Mouse (Mus musculus): ENCODE results near the gene Tbata.

The Tbata gene

DNA sequence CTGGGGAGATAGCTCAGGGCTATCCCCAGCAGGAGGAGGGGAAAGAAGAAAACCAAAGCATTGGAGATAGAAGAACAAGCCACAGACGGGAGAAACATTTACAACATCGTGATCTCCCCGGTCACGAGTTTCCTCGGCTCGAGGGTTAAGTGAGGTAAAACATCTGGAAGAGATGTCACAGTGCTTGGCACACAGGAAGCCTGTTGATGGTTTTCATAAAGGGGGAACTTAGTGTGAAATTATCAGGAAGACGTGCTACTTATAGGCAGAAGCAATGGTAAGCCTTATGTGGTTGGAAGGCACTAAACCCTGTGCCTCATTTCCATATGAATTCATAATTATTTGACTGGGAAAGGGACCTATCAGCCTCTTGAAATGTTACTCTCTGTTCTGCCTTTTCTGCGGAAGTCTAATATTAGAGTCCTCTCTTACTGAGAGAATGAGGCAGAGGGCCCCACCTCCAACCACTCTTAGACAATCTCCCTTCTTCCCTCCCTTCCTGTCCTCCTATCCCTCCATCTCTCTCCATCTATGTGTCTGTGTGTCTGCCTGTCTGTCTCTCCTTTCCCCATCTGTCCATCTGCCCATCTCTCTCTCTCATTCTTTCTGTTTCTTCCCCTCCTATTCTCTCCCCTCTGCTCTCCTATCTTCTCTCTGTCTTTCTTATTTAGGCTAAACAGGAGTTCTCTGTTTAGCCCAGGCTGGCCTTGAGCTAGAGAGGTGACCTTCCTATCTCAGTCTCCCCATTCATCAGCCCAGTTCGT is 4.2 kb upstream of the Tbata start:
- no peak for DNase-seq

DNA sequence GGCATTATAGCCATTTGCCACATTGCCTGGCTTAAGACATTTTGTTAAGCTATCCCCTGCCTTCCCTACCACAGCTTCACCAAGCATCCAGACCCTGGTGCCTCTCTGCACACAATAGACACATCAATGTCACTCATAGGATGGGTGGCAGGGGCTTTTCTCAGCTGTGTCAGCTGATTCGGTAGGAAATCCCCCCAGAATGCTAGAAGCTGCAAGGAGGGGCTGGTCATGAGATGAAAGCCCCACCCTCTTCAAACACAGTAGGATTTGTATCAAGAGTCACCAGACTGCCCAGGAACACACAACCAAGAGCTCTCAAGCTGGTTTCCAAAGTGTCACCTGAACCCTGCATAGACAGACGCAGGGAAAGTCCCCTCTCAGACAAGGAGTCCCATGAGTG is 3.4 kb upstream of the Tbata start:
- DNase-seq = no peak

DNA sequence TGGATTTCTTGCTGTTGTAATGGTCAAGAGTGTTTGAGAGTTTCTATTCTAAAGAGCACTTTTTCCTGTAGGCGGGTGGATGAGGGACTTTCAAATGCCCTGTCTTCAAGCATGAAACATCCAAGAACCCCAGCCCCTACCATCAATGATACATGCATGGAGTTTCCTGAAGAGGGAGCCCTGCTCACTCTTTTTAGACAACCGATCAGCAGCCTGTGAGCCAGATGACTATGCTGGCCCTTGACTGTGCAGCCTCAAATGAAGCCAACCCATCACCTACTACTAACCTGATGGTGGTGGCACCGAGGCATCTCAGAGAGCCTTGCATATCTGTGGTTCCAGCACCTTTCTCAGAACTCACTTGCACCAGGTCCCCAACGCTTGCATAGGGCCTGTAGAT is 742 bp downstream of the Tbata start:
- DNase-seq = no peak

DNA sequence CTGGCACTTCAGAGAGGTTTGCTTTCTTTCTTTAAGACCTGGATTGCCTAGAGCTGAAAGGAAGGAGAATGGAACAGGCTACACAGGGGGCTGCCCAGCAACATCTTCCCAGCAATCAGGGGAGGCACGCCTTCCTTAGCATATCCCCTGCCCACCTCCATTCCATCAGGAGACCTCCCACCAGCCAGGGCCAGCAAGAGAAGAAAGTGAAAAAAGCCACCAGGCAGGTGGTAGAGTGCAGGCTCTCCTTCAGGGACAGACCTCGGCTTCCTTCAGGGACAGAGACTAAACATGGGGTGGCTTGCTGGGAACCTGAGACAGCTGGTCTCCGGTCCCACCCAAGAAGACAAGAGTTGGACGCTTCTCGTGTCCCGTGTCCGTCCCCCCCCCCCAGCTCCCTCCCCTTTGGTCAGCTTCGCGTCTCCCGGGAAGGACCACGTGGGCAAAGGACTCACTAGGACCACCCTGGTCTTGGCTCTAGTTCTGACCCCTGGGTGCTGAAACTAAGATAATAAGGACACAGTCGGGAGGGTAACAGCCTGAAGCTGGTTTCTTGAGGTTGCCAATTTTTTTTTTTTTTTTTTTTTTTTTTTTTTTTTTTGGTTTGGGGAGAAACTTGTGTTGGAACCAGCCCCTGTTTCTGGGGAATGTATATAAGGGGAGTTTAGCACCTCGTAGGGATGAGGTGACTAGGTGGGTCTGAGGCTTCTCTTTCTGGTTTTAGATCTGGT is 3.1 kb downstream of the Tbata start:
- no peak for DNase-seq

DNA sequence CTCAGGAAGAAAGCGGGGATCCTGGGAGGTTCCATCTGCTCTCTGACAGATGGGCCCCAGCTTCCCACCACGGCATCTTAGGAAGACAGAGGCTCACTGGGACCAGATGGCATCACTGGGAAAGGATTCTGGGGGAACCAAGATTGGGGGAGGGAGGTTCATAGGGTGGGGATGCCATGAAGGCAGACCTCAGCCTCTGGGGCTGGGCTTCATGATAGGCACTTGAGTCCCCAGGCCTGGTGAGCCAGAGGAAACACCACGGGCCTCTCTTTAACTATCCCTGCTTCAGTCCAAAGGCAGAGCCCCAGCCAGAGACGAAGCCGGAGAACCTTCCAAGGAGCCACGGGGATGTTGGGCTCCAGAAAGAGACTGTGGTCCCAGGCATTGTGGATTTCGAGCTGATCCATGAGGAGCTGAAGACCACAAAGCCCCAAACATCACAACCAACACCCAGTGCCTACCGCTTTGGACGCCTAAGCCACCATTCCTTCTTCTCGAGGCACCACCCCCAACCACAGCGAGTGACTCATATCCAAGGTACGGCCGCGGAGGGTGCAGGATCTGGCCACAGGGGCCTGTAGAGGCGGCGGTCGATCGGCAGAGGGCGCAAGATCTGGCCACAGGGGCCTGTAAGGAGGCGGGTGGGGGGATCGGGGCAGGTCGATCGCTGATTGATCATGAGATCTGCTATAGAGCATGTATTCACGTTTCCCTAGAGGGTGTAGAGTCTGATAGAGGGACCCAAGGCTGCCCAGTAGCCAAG is 3.9 kb downstream of the Tbata start:
- DNase-seq = no peak

DNA sequence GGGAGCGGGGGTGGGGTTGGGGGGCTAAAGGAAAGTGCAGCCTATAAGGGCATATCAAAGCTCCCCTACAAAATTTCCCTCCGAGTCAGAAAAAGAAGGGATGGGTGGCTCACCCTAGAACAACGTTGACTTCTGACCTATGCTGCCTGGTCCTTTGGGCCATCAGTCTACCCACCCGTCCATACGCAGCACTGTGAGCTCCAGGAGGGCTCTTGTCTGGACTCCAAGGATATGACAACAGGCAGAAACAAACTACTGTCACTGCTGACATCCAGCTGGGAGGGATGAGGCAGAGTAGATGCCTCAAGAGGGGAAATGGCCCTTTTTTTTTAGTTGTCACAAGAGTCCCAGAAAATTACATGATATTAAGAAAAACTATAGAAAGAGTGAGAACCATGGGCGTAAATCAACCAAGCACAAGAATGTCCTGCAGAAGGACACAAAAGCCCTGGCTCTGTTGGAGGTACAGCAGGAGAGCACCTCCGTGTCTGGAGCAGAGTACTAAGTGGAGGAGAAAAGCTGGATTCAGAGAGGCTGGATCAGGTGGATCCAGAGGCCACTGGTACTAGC is 4.6 kb downstream of the Tbata start:
- DNase-seq = no peak

DNA sequence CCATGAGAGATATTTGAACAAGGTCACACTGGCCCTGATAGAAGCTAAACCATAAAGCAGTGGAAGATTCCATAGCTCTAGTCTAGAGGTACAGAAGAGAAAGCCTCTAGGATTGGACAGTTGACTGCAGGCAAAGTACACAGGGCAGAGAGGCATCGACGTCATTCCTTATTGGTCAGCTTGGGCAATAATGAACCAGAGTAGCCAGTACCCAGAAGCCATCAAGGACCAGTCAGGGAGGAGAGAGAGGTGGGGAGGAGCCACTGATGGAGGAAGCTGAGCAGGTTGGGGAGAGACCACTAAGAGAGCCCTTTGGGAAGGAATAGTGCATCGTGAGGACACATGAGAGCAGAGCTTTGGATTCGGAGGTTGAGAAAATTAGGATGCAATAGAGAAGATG is 6.0 kb downstream of the Tbata start:
- no peak for DNase-seq

DNA sequence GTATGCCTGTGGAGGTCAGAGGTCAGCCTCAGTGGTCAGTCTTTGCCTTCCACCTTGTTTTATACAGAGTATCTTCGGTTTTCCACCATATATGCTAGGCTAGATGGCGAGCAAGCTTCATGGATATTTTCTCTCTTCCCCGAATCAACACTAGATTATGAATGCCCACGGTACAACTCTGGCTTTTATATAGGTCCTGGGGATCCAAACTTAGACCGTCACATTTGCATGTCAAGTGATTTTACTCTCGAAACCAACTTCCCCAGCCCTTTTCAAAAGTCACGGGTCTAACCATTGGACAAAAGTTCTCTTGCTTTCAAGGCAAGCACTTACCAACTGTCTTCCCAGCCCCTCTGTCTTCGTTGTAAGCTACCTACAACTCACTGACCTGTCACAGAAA is 6.9 kb downstream of the Tbata start:
- DNase-seq = no peak

DNA sequence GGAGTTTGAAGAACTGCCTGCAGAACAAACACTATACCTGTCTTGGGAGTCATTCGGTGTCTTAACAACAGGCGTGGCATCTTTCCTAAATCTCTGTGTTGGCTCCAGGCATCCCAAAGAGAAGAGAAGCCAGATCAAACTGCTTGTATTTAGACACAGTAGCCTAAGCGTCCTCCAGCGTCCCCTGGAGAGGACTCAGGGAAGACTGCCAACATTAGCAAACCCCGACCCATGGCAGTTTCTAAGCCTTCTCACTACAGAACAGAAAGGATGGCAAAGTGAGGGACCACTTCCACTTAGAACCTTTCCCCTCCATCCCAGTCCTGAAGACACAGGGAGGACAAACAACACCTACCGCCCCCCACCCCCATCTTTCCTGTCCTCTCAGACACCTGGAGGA is 8.2 kb downstream of the Tbata start:
- DNase-seq = no peak

DNA sequence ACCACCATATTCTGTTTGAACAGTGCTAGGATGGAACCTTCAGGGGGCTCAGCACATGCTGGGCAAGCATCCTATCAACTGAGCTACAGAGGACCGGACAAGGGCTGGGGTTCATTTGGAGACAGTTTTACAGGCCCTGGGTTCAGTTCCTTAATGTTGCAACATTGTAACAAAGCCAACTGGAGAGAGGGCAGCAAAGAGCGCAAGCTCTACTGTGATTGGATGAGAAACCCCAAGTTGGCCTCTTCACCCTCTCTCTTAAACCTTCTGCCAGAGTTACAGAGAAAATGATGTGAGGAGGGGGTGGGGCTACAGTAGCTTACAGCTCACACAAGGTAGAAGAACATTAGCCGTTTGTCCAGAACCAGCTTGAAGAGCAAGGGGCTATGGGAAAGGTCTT is 15.2 kb downstream of the Tbata start:
- DNase-seq = no peak

DNA sequence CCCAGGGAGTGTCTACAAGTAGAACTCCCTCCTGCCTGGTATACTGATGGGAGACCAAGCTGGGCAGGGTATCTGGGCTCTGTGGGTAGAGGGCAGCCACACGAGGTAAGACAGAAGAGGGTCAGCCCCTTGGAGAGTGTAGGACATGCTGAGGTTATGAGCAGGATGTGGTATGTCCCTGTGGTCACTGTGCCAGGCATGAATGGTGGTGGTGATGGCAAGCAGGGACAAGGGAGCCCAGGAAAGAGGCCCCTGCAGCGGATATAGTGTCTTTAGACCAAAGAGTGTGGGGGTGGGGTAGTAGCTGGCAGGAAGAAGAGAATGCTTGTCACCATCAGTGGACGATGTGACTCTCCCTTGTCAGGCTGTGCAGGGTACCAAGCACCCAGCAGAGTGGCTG is 16.3 kb downstream of the Tbata start:
- DNase-seq = no peak

DNA sequence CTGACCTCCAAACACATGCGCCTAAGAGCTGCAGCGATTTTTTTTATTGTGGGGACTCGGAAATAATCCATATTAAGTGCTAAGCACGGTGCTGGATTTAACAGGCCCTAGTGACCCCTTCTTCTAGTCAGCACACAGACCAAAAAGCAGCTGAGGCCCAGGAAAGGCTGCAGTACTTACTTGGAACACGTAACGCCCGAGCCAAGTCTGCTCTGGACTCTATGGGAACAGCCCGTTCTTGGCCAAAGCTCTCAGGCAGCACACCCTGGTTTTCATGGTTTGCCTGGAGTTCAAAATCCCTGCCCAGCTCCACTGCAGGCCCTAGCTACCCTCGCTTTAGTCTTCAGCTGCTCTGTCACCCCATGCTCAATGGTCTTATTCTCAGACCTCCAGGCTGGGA is 22.9 kb downstream of the Tbata start:
- no peak for DNase-seq

DNA sequence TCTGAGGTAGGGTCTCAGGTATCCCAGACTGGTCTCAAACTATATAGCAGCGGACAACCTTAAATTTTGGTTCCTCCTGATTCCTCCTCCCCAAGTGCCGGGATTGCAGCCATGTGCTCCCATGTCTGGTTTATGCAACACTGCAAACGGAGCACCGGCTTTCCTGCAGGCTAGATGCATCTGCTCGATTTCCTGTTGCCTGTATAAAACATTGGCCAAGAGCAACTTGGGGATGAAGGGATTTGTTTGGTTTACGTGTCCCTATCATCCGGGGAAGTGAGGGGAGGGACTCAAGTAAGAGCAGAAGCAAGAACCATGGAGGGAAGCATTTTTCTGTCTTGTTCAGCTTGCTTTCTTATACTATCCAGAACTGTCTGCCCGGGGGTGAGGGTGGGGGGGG is 23.5 kb downstream of the Tbata start:
- DNase-seq = no peak

DNA sequence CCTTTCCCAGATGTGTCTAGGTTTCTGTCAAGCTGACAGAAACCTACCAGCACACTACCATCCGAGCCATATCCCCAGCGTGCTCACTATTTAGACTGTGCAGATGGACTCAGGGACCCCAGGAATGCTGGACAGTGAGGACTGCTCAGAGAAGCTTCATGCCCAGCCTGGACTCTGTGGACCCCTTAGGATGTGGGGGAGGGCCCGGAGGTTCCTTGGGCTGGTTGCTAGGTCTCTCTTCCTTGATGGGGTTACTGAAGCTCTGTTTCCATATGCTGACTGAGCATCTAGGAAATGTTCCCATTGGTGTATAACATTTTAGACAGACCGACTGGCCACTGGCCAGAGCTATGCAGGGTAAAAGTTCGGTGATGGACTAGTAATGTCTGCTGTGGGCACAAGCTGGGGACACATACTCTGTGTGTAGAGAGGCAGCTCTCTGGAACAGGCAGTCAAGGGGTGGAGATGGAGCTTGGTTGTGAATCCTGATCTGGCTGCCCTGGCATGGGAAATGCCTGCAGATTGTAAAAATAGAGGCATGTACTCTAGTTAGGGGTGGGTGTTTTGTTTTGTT is 24.1 kb downstream of the Tbata start:
- no peak for DNase-seq

DNA sequence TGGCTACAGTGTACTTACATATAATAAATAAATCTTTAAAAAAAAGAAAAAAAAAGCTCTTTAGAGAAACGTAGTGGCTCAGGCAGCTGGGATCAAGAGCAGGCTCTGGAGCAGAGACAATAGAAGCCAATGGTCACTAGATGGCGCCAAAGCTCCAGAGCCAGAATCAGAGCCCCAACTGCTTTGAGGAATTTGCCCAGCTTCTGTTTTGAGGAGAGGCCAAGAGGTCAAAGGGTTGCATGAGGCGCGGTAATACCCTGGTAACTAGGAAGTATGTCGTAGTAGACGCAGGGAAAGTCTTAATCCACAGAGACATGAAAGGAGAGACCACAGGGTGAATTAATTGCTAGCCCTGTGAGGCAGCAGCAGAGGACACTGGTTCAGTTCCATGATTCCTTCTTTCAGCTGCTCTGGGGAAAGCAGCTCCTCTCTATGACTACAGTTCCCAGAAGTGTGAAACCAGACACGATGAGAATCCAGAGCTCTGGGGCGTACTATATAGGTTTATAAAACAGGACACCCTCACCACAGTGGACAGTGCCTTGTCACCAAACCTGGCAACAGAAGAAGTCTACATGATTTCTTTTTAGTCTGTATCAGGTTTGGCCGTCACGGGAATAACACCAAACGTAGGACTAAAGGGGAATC is 27.9 kb downstream of the Tbata start:
- DNase-seq = peak; percentile 31 to 69

DNA sequence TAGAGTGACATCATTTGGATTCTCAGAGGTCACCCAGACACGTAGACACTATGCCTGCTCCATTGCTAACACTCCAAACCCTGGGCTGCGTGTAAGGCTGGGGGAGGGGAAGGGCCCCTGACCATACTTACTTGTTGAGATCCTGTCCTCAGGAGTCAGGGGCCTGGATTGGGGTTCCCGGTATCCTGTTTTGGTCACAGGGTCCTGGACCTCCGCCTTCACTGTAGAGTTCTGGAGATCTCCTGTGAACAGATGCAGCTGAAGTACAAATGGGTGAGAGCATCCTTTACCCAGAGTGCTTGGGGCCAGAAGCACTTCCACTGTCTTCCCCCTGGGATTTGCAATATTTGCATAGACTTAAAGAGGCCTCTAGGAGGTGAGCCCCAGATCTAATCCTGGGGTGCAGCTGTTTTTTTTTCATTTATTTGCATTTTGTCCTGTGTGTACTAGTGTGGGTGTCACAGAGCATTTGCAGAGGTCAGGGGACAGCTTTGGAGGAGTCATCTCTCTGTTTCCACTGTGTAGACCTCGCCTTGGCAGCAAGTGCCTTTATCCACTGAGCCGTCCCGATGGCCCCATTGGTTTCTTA is 28.6 kb downstream of the Tbata start:
- DNase-seq = no peak

DNA sequence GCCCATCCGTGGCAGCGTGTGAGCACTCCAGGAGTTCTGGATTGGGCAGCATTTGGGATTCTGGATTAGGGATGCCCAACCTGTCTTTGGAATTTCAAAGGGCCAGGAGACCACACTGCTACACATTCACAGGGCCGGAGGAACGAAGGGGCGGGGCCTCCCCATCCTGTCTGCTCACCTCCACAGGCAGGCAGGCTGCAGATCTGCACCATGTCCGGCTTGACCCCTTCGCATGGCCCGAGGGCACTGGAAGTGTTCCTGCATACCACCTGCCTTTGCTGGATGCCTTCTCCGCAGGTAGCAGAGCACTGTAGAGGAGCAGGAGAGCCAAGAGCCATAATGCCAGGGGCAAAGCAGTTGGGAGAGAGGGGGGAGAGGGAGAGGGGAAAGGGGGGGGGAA is 29.2 kb downstream of the Tbata start:
- DNase-seq = no peak

DNA sequence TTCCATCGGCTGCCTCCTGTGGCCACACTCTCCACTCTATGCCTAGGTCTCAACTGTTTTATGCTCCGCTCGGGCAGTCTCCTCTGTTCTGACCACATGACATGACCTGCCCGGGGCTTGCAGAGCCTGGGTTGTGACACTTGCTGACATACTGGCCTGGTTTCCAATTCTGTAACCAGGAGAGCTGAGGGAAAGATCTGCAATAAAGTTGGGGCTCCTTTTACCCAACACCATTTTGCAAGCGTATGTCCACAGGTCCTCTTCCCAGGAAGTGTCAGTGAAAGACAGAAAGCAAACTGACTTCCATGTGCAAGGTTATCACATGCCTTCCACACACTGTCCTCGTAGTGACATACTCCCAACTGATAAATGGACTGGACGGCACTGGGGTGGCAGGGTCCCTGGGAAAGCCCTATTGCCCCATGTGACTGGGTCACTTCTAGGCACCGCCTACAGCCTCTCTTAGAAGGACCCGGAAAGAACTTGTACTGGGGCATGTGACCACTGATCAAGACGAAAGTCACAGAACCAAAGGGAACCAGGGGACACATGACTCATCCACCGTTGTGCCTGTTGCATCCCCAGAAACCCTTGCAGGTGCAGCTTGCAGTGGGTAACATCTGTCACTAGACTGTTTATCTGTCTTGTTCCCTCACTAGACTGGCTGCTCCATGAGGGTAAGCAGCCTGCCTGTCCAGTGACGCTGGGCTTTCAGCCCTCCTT is 30.0 kb downstream of the Tbata start:
- DNase-seq = no peak

DNA sequence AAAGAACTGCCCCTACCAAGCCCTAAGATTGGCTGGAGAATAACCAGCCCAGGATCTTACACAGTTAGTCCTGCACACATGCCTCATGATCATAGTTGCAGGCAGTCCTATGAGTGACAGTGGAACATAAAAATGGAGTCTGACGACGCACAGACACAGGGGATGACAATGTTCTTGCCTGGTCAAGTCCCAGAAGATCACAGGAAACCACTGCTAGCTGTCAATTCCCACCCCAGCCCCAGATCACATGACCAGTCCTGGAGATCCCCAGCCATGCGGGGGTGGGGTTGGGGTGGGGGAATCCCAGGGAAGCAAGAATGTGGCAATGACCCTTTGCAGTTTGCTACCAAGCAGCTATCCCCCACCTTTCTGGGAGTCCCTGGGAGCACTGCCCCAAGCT is 32.2 kb downstream of the Tbata start:
- DNase-seq = no peak

DNA sequence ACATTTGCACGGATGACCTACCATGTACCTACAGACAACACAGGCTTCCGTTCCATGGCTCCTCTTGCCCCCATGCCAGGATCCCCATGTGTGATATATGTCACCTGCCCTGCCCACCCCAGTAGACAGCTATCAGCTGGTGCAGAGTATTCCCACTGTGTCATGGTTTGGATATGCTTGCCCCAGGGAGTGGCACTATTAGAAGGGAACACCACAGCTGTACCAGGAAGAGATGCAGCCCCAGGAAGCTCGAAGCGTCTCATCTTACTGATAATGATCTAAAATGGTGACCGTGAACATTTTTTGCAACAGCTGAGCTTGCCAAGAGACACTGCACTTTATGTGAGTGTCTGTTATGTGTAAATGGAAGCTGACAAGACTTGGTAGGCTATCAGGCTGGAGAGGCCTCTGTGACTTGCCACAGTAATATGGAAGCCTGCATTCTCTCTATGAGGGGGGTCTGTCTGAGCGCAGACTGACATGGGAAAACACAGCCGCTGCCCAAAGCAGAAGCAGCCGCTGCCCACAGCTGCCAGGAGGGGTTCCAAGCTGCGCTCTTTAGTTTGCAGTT is 36.4 kb downstream of the Tbata start:
- DNase-seq = no peak

DNA sequence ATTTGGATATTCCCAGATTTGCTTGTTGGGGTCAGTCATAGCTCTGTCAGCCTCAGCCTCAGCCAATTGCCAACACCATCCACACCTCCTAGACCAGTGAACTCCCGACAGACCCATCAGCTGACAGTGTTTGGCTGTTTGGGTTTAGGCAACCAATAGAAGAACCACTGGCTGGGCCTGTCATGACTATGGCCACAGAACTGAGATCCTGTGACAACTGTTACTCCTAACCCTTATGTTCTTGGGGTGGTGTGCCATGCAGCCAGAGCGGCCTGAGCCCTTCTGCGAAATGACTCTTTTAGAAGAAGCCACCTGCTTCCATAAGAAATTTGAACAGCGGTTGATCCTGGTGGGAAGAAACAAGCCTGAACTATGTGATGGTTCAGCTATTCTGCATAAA is 39.4 kb downstream of the Tbata start:
- DNase-seq = no peak

Measured in spleen, adult 18-20 months (tissue).